Mouse (Mus musculus): ENCODE measurements around the gene Tmem223. TPM values are rescaled to one million over a fixed set of nuclear protein-coding genes. Genes with fewer than 3 reads are reported as not detected.

Gene Tmem223
- polyA plus RNA-seq, 1 experiment from 2014 or later, result 202 TPM

- H3K4me1 ChIP-seq, result peaks cover 6% of the 10 kb centered on the region; the same call in 1 of the 2 replicates
- WGBS, result under 1% methylated on average over 32 of the region's 32 CpGs
- no peaks in the 10 kb centered on the region for H3K27me3 ChIP-seq
- H3K27ac ChIP-seq, result peak within 1 kb of the TSS; percentile 88
- H3K9ac ChIP-seq, result peak within 1 kb of the TSS; percentile 63
- peak within 1 kb of the TSS; percentile 64 for H3K4me2 ChIP-seq (replicated peaks)
- peak; percentile 98 for ATAC-seq (ENCODE audit: insufficient number of reproducible peaks, insufficient read depth, low FRiP score, low TSS enrichment)
- H3K9me3 ChIP-seq, result no peaks in the 10 kb centered on the region
- peaks cover 24% of the 10 kb centered on the region for H3K36me3 ChIP-seq
- peak within 1 kb of the TSS; percentile 69 for H3K4me3 ChIP-seq
These were observed 15.4 kb downstream of the Tmem223 start, which contains the start of gene Taf6l for GRCm38 (mm10) chr19:8786008-8786781. Gene Taf6l (minus strand): TSS chr19:8786417.

GRCm38 (mm10) chr19:8788521-8788920 lies 17.7 kb downstream of the Tmem223 start:
- peaks cover 18% of the 10 kb centered on the region for H3K36me3 ChIP-seq
- no peak overlapping the region for H3K27ac ChIP-seq
- H3K9me3 ChIP-seq, result peaks cover 5% of the 10 kb centered on the region; the same call in 1 of the 2 replicates
- H3K4me1 ChIP-seq, result peaks cover 6% of the 10 kb centered on the region; the same call in 1 of the 2 replicates
- H3K27me3 ChIP-seq, result no peaks in the 10 kb centered on the region
- H3K4me2 ChIP-seq (replicated peaks), result no peak overlapping the region
- H3K9ac ChIP-seq, result no peak overlapping the region
- no peak for ATAC-seq (ENCODE audit: insufficient number of reproducible peaks, insufficient read depth, low FRiP score, low TSS enrichment)
- H3K4me3 ChIP-seq, result no peak overlapping the region
- 26% methylated on average over 3 of the region's 3 CpGs for WGBS

- Histone ChIP-seq H3K9ac (no peak overlapping the region), H3K4me1 (peaks cover 6% of the 10 kb centered on the region; the same call in 1 of the 2 replicates), H3K4me2 (replicated peaks) (no peak overlapping the region), H3K4me3 (no peak overlapping the region), H3K9me3 (peaks cover 5% of the 10 kb centered on the region; the same call in 1 of the 2 replicates), H3K27me3 (no peaks in the 10 kb centered on the region), H3K36me3 (peaks cover 23% of the 10 kb centered on the region), H3K27ac (no peak overlapping the region)
- 49% methylated on average over 1 of the region's 1 CpGs for WGBS
- no peak for ATAC-seq (ENCODE audit: insufficient number of reproducible peaks, insufficient read depth, low FRiP score, low TSS enrichment)
These were observed 18.4 kb downstream of the Tmem223 start for GRCm38 (mm10) chr19:8789171-8789570.

- no peak overlapping the region for H3K9ac ChIP-seq
- peaks cover 5% of the 10 kb centered on the region; the same call in 1 of the 2 replicates for H3K4me1 ChIP-seq
- WGBS, result 81% methylated on average over 7 of the region's 7 CpGs
These were observed 19.4 kb downstream of the Tmem223 start for GRCm38 (mm10) chr19:8790171-8790570.

GRCm38 (mm10) chr19:8798264-8798946 lies 27.6 kb downstream of the Tmem223 start, which contains the start of gene Polr2g:
Gene Polr2g (minus strand): TSS chr19:8798577.
- Histone ChIP-seq H3K9ac (peak within 1 kb of the TSS; percentile 85), H3K27me3 (no peaks in the 10 kb centered on the region), H3K4me2 (replicated peaks) (peak within 1 kb of the TSS; percentile 90), H3K4me1 (peaks cover 15% of the 10 kb centered on the region), H3K9me3 (0 out of 2 replicates have a peak, but pooled peaks cover under 1% of the 10 kb centered on the region), H3K36me3 (peaks cover 24% of the 10 kb centered on the region), H3K4me3 (peak within 1 kb of the TSS; percentile 90), H3K27ac (peak within 1 kb of the TSS; percentile 73)
- WGBS, result 2% methylated on average over 25 of the region's 25 CpGs
- ATAC-seq (ENCODE audit: insufficient number of reproducible peaks, insufficient read depth, low FRiP score, low TSS enrichment), result peak; percentile 53

More at GRCm38 (mm10) chr19:8790171-8790570, 19.4 kb downstream of the Tmem223 start:
- Histone ChIP-seq H3K27ac (no peak overlapping the region), H3K9me3 (peaks cover 5% of the 10 kb centered on the region; the same call in 1 of the 2 replicates), H3K27me3 (no peaks in the 10 kb centered on the region), H3K4me2 (replicated peaks) (no peak overlapping the region), H3K36me3 (peaks cover 31% of the 10 kb centered on the region), H3K4me3 (no peak overlapping the region)
- no peak for ATAC-seq (ENCODE audit: insufficient number of reproducible peaks, insufficient read depth, low FRiP score, low TSS enrichment)

- H3K4me3 ChIP-seq, result no peak overlapping the region; the same call in 1 of the 2 replicates
- peaks cover 15% of the 10 kb centered on the region for H3K4me1 ChIP-seq
- no peak overlapping the region for H3K27ac ChIP-seq
- peak overlapping the region; percentile 90; the same call in 1 of the 2 replicates for H3K4me2 ChIP-seq (replicated peaks)
- no peaks in the 10 kb centered on the region for H3K27me3 ChIP-seq
- H3K36me3 ChIP-seq, result peaks cover 22% of the 10 kb centered on the region
- H3K9me3 ChIP-seq, result no peaks in the 10 kb centered on the region
- no peak overlapping the region for H3K9ac ChIP-seq
- no peak for ATAC-seq (ENCODE audit: insufficient number of reproducible peaks, insufficient read depth, low FRiP score, low TSS enrichment)
These were observed 28.1 kb downstream of the Tmem223 start for GRCm38 (mm10) chr19:8798947-8799315.

- H3K4me2 ChIP-seq (replicated peaks), result peak within 1 kb of the TSS; percentile 62
- peaks cover 30% of the 10 kb centered on the region for H3K36me3 ChIP-seq
- H3K9me3 ChIP-seq, result no peaks in the 10 kb centered on the region
- no peaks in the 10 kb centered on the region for H3K27me3 ChIP-seq
- H3K4me1 ChIP-seq, result peaks cover 12% of the 10 kb centered on the region
- H3K27ac ChIP-seq, result peak within 1 kb of the TSS; percentile 86
- WGBS, result under 1% methylated on average over 30 of the region's 30 CpGs
- H3K9ac ChIP-seq, result peak within 1 kb of the TSS; percentile 38; the same call in 1 of the 2 replicates
- H3K4me3 ChIP-seq, result peak within 1 kb of the TSS; percentile 53
- peak; percentile 96 for ATAC-seq (ENCODE audit: insufficient number of reproducible peaks, insufficient read depth, low FRiP score, low TSS enrichment)
These were observed 31.5 kb downstream of the Tmem223 start, which contains the start of gene Zbtb3 for GRCm38 (mm10) chr19:8802130-8802821. Gene Zbtb3 (plus strand): TSS chr19:8802555.

- 88% methylated on average over 9 of the region's 9 CpGs for WGBS
- no peaks in the 10 kb centered on the region for H3K27me3 ChIP-seq
- peak overlapping the region; percentile 51 for H3K4me2 ChIP-seq (replicated peaks)
- H3K36me3 ChIP-seq, result peaks cover 39% of the 10 kb centered on the region
- no peaks in the 10 kb centered on the region for H3K9me3 ChIP-seq
- peak overlapping the region; percentile 86 for H3K27ac ChIP-seq
- H3K4me3 ChIP-seq, result peak overlapping the region; percentile 53
- H3K4me1 ChIP-seq, result peaks cover 7% of the 10 kb centered on the region
- no peak for ATAC-seq (ENCODE audit: insufficient number of reproducible peaks, insufficient read depth, low FRiP score, low TSS enrichment)
- no peak overlapping the region for H3K9ac ChIP-seq
These were observed 32.5 kb downstream of the Tmem223 start for GRCm38 (mm10) chr19:8803204-8803780.

- Histone ChIP-seq H3K4me2 (replicated peaks) (no peak overlapping the region), H3K27me3 (no peaks in the 10 kb centered on the region), H3K4me3 (no peak overlapping the region), H3K27ac (no peak overlapping the region), H3K4me1 (peaks cover 7% of the 10 kb centered on the region), H3K9me3 (no peaks in the 10 kb centered on the region), H3K36me3 (peaks cover 46% of the 10 kb centered on the region), H3K9ac (no peak overlapping the region)
- no peak for ATAC-seq (ENCODE audit: insufficient number of reproducible peaks, insufficient read depth, low FRiP score, low TSS enrichment)
- WGBS, result 89% methylated on average over 11 of the region's 11 CpGs
These were observed 33.3 kb downstream of the Tmem223 start for GRCm38 (mm10) chr19:8803879-8804660.

- Histone ChIP-seq H3K9me3 (no peaks in the 10 kb centered on the region), H3K9ac (no peak overlapping the region), H3K27ac (no peak overlapping the region), H3K27me3 (no peaks in the 10 kb centered on the region), H3K4me2 (replicated peaks) (no peak overlapping the region), H3K4me1 (peaks cover 7% of the 10 kb centered on the region), H3K36me3 (peaks cover 65% of the 10 kb centered on the region), H3K4me3 (no peak overlapping the region)
- WGBS, result 95% methylated on average over 5 of the region's 5 CpGs
- no peak for ATAC-seq (ENCODE audit: insufficient number of reproducible peaks, insufficient read depth, low FRiP score, low TSS enrichment)
These were observed 36.0 kb downstream of the Tmem223 start for GRCm38 (mm10) chr19:8806810-8807209.
